Mouse (Mus musculus): ENCODE data around the gene Ppp1r32.
A peak's percentile ranks its signal among the peaks of the same experiment; 100 is the strongest.

The Ppp1r32 gene

DNA sequence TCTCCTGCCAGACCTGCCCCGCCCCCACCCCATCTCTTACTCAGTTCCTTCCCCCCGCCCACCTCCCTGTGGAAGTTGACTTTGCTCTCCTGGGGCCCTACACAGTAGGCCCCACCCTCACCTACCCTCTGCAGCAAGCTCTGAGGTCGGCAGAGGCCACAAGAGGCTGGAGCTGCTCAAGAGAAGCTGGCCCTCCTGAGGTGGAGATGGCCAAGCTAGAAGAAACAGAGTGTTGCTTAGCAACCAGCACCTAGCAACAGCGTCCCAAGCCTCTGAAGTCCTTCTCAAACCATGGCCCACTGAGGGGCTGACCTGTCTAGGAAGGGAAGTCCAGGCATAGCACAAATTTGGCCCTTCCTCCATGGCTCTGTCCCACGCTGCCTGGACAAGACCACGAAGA lies at the start of gene Ppp1r32:
Gene Ppp1r32 (minus strand): TSS at position 226 of the 400 bp plus-strand sequence.
- DNase-seq (ENCODE audit: low spot score): no peak

DNA sequence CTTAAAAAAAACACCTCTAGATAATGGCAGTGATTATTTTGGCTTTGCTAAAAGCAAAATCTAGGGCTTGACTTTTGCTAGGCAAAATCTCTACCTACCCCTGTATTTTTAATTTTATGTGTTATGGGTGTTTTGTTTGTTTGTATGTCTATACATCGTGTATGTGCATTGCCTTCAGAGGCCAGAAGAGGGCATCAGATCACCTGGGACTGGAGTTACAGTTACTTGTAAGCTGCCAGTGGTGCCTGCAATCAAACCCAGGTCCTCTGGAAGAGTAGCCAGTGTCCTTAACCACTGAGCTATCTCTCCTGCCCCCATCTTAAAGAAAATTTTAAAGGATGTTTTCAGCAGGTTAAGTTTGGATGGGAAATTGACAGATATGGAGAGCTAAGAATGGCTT lies 47.4 kb upstream of the Ppp1r32 start:
- DNase-seq (ENCODE audit: low spot score): no peak

GRCm38 (mm10) chr19:10525910-10526309 lies 43.2 kb upstream of the Ppp1r32 start, which contains the start of gene Sdhaf2:
Sdhaf2 (minus strand) TSS chr19:10526142.
- no peak for DNase-seq (ENCODE audit: low spot score)

DNA sequence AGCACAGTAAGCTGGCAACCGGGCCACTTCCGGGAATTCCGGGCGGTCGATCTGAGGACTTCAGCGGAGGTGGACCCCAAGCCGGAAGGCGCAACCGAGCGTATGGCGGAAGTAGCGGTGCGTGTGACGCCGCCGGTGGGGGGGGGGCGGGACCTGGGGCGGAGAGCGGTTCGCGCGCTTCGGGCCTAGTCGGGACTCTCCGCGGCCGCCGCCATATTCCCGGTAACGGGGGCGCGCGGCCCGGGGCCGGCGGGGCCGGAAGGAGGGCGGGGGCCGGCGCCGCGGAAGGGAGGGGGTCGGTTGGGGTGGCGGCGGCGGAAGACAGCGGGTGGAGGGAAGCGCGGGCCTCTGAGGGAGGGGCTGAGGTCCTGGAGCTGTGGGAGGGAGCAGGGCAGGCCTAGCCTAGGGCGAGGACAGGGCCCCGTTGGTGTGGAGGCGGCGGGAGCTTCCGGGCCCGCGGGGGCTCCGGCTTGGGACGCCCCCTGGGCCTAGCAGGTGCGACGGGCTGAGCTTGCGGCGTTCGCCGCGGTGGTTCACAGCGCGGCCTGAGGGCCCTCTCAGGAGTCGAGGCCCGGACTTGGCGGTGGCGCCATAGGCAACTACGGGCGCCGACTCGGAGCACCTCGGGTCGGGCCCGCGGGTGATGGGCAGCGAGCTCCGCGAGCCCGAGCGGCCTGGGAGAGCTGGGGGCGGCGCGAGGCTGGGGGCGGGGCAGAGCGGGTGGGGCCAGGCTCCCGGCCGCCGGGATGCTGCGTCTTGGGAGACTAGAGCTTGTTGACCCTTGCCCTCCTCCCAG lies 42.6 kb upstream of the Ppp1r32 start, which contains the start of gene Cpsf7:
Gene Cpsf7 (plus strand): TSS at position 161 of the 796 bp plus-strand sequence.
- peak; percentile 86 for DNase-seq (ENCODE audit: low spot score)

DNA sequence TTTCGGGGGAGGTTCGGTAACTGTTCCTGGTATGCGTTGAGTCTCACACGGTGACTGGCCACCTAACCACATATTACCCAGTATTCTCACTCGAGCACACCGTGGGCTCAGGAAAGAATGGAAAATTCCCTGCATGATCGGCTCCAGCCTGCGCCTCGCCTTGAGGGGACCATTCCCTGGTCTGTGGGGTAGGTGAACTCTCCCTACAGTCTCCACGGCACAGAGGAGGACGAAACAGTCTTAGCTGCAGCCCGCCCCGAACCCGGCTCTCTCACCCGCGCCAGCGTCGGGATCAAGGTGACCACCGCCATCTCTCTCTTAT lies 42.0 kb upstream of the Ppp1r32 start:
- no peak for DNase-seq (ENCODE audit: low spot score)

DNA sequence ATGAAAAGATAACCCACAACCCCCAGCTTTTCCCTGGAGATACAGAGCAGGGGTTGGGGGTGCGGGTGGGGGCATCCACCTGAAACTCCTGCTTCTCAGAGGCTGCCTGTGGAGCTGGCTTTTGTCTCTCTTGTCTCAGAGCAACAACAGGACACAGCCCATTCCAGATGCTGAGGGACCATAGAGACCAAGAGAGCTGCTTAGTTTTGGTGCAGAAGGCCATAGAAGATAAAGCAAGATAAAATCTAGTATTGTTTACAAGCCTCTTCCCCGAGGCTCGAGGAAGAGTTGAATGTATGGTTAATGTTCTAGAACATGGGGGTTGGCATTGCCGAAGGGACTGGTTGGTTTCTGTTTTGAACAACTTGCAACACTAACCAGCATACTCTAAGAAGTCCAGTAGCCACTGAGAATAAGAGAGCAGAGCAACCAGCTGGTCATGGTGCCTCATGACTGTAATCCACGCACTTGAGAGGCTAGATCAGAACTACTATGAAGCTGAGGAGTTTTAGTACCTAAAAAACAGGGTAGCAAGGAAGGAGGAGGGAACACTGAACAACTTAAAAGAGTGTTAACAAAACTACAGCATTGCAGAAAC lies 40.9 kb upstream of the Ppp1r32 start:
- no peak for DNase-seq (ENCODE audit: low spot score)

DNA sequence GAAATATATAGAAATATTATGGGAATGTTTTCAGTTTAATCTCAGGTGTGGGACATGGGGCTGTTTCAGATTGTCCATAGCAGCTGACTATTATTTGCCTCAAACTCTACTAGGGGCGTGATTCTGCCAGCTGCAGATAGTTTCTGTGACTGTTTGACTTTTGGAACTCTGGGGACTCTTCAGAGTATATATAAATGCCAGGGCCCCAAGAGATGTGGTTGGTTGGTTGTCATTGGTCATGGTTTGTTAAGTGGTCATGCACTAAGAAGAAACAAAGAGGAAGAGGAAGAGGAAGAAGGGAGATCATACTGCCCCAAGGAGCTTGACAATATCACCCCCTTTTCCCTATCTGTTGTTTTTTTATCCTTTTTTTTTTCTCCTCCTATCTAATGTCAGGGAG lies 39.2 kb upstream of the Ppp1r32 start:
- DNase-seq (ENCODE audit: low spot score): no peak

DNA sequence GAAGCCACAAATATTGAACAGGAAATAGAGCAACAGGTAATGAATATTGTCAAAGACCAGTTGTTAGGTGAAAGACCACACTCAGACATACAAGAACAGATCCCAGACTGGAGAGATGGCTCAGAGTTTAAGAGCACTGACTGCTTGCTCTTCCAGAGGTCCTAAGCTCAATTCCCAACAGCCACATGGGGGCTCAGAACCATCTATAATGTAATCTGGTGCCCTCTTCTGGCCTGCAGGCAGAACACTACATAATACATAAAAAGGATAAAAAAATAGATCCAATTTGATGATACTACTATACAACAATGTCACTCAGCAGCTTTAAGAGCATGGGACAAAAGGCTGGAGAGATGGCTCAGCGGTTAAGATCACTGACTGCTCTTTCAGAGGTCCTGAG lies 37.6 kb upstream of the Ppp1r32 start:
- DNase-seq (ENCODE audit: low spot score): no peak

DNA sequence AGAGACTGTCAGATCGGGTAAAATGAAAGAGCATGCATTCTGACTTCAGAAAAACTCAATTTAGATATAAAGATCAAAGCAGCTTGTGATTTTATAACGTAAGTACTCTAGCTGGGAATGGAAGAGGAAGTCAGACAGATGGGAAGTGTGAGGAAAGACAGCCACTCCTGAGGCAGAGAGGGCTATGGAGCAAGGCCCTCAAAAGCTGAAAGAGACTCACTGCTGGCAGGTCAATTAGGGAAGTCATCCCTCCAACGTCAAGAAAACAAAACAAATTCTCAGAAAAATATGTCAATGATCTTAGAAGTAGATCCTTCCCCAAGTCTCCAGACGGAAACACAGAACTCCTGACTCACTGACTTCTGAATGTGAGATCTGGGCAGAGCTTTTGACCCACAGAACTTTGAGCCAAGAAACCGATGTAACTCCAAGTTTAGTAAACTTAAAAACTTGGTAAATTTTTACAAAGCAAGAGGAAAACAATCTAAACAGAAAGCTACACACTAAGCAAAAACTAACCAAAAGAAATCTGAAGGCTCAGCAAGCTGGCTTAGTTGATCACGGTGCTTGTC lies 28.1 kb upstream of the Ppp1r32 start:
- DNase-seq (ENCODE audit: low spot score): no peak

DNA sequence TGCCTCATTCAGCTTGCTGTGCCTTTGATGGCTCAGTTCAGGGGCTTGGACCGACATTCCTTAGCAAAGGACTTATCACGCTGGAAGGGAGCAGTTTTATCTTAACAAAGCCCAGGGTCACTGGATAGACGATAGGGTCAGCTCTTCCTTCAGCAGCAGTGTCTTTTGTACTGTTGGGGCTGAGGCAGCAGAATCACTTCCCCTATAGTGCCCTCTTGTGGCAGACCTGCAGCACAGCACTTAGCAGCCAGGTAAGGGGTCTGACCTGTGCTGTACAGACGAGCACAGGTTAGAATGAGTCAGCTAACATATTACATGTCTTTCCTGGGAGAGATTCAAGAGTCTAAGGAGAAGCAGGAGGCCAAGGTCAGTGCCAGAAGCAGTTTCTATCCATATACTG lies 19.8 kb upstream of the Ppp1r32 start:
- no peak for DNase-seq (ENCODE audit: low spot score)

DNA sequence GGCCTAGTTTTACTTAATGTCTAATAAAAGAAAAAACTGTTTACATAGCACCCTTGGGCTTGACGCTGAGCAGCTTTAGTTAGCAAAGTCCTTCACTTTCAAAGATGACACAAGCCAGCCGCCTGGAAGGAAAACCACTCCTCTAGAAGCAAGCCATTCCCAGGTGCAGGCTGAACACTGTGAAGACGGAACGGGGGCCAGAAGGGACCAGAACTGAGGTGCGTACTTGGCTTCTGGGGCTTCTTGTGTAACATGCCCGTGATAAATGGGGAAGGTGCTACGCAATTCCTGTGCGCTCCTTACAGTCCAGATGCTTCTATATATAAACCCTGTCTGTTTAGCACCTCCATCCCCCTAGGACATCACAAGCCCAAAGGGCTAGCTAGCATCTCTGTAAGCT lies 17.9 kb upstream of the Ppp1r32 start:
- no peak for DNase-seq (ENCODE audit: low spot score)

- no peak for DNase-seq (ENCODE audit: low spot score)
Observed at GRCm38 (mm10) chr19:10497512-10498160, 14.9 kb upstream of the Ppp1r32 start.

DNA sequence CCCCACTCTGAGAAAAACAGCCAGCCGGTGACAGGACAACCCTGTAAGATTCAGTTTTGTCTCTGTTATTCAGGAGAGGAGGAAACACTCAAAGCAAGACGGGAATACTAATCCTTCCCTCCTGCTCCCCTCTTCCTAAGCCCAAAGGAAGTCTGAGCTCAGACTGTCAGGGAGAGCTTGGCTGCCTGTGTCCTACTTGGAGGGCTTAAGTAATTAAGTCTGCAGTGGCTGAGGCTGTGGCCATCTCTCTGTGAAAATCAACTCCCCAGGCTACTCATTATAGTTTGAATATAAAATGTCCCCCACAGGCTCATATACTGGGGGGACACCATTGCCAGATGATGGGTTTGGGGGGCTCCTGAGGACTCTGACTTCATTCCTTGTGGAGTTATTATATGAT lies 14.2 kb upstream of the Ppp1r32 start:
- DNase-seq (ENCODE audit: low spot score): no peak

- DNase-seq (ENCODE audit: low spot score): no peak
Observed at GRCm38 (mm10) chr19:10495670-10496069, 12.9 kb upstream of the Ppp1r32 start.

GRCm38 (mm10) chr19:10486264-10486738 lies 3.6 kb upstream of the Ppp1r32 start:
- peak; percentile 19 for DNase-seq (ENCODE audit: low spot score)

DNA sequence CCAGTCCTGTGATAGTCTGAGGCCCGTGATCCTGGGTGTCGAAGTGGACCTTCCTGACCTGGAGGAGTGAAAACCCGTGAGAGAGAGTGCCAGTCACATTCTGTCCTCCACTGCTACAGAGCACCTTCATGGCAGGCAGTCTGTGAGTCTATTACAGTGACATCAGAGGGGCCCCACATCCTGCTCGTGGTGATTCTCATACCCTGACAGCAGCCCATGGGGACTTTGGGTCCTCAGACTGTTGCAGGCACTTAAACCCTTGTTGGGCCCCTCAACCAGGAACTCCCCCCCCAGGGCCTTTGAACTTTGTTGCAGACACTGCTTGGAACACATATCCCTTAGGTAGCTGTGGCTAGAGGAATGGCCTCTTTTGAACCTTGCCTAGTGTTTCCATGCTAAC lies 3.2 kb downstream of the Ppp1r32 start:
- DNase-seq (ENCODE audit: low spot score): no peak

DNA sequence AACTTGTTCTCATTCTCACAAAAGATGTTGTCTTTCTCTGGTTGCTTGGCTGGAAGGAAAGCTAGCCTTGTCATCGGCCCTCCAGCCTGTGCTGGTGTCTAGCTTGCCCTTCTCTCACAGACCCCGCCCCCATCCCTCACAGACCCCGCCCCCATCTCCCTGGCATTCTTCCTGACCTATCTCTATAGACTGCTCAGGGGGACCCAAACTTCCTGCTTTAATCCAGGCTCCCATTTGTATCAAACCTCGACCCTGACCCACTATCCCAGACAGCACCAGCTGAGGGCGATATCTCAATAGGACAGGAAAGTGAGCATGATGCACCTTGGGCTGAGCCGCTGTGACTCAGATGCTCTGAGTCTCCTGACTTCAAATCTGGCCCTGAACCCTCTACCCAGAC lies 8.9 kb downstream of the Ppp1r32 start:
- no peak for DNase-seq (ENCODE audit: low spot score)

GRCm38 (mm10) chr19:10472958-10473357 lies 9.8 kb downstream of the Ppp1r32 start:
- no peak for DNase-seq (ENCODE audit: low spot score)

- DNase-seq (ENCODE audit: low spot score): no peak
Observed at GRCm38 (mm10) chr19:10469171-10469658, 13.5 kb downstream of the Ppp1r32 start.

- no peak for DNase-seq (ENCODE audit: low spot score)
Observed at GRCm38 (mm10) chr19:10464427-10464826, 18.3 kb downstream of the Ppp1r32 start.

GRCm38 (mm10) chr19:10461584-10461983 lies 21.1 kb downstream of the Ppp1r32 start:
- no peak for DNase-seq (ENCODE audit: low spot score)

- DNase-seq (ENCODE audit: low spot score): no peak
Observed at GRCm38 (mm10) chr19:10459907-10460306, 22.8 kb downstream of the Ppp1r32 start.

- DNase-seq (ENCODE audit: low spot score): peak; percentile 23
Observed at GRCm38 (mm10) chr19:10458096-10458495, 24.6 kb downstream of the Ppp1r32 start.
